Mouse (Mus musculus) left cerebral cortex, adult 2 months (tissue): Measurements from ENCODE around the gene Plac1. TPM values are rescaled to one million over a fixed set of nuclear protein-coding genes. Genes with fewer than 3 reads are reported as not detected.

Experiments used
- DNase-seq, 2 experiments: peaks; one replicate each; pipeline ENCODE4 v3.0.0; 2021 to 2022; ENCODE audit warnings: low spot score in 2 of 2, mixed read lengths in 1 of 2; ENCODE audit errors: extremely low spot score in 1 of 2
- H3K27ac ChIP-seq: fragments of 200-600 bp; 2 replicates; pipeline ENCODE4 v1.8.1; 2022
- H3K4me3 ChIP-seq: fragments of 200-600 bp; 2 replicates; pipeline ENCODE4 v1.8.1; 2022
- CTCF ChIP-seq: fragments of 200-600 bp; IDR thresholded peaks from 2 replicates; pipeline ENCODE4 v1.8.1; 2022; ENCODE audit warnings: antibody characterized with exemption, mild to moderate bottlenecking, moderate library complexity
- intact Hi-C: fragments of 180-260 bp; cut with DNase I; formaldehyde crosslinking; loops from one replicate; pipeline ENCODE4 v1.15.1; 2025
- total RNA-seq, 2 experiments: library from RNA; stranded (reverse); gene quantifications; 2 replicates each; pipeline ENCODE4 v1.2.3; 2021

Gene Plac1
- total RNA-seq, 2 experiments from 2014 or later = not detected

- DNase-seq = no peak
- no peak overlapping the region for H3K27ac ChIP-seq
- no peak for TF ChIP-seq CTCF
- intact Hi-C loops = loop anchor here (10.0 kb wide), 1 partner anchor 177 kb away; no protein-coding TSS in a partner anchor
- H3K4me3 ChIP-seq = peak overlapping the region; percentile 19; the same call in 1 of the 2 replicates
Observed at GRCm38 (mm10) chrX:53231965-53232364, 7.9 kb downstream of the Plac1 start.

GRCm38 (mm10) chrX:53224353-53224944 is 15.5 kb downstream of the Plac1 start:
- intact Hi-C loops = no loop called here
- Histone ChIP-seq H3K4me3 (no peak overlapping the region), H3K27ac (no peak overlapping the region)
- no peak for TF ChIP-seq CTCF
- no peak for DNase-seq

- DNase-seq = no peak
- intact Hi-C loops = no loop called here
- H3K27ac ChIP-seq = no peak overlapping the region
- no peak for TF ChIP-seq CTCF
- H3K4me3 ChIP-seq = no peak overlapping the region
Observed at GRCm38 (mm10) chrX:53220855-53221254, 19.1 kb downstream of the Plac1 start.

GRCm38 (mm10) chrX:53214557-53215229 is 25.2 kb downstream of the Plac1 start:
- H3K4me3 ChIP-seq = no peak overlapping the region
- intact Hi-C loops = no loop called here
- no peak for DNase-seq
- H3K27ac ChIP-seq = no peak overlapping the region
- no peak for TF ChIP-seq CTCF

- Histone ChIP-seq H3K4me3 (no peak overlapping the region), H3K27ac (no peak overlapping the region)
- DNase-seq = no peak
- intact Hi-C loops = no loop called here
- TF ChIP-seq CTCF = no peak
Observed at GRCm38 (mm10) chrX:53213838-53214237, 26.1 kb downstream of the Plac1 start.

GRCm38 (mm10) chrX:53212485-53212884 is 27.4 kb downstream of the Plac1 start:
- no peak overlapping the region for H3K4me3 ChIP-seq
- TF ChIP-seq CTCF = no peak
- intact Hi-C loops = no loop called here
- no peak for DNase-seq
- no peak overlapping the region for H3K27ac ChIP-seq

GRCm38 (mm10) chrX:53211756-53212483 is 28.0 kb downstream of the Plac1 start:
- Histone ChIP-seq H3K27ac (no peak overlapping the region), H3K4me3 (no peak overlapping the region)
- TF ChIP-seq CTCF = no peak
- peak in 1 of 2 experiments; percentile 13 for DNase-seq
- intact Hi-C loops = no loop called here

- TF ChIP-seq CTCF = no peak
- intact Hi-C loops = no loop called here
Observed at GRCm38 (mm10) chrX:53209431-53209830, 30.5 kb downstream of the Plac1 start.

GRCm38 (mm10) chrX:53204690-53205311 is 35.1 kb downstream of the Plac1 start:
- intact Hi-C loops = no loop called here
- DNase-seq = no peak
- H3K27ac ChIP-seq = no peak overlapping the region
- no peak overlapping the region for H3K4me3 ChIP-seq
- TF ChIP-seq CTCF = no peak

More at GRCm38 (mm10) chrX:53209431-53209830, 30.5 kb downstream of the Plac1 start:
- no peak for DNase-seq
- H3K27ac ChIP-seq = no peak overlapping the region
- H3K4me3 ChIP-seq = no peak overlapping the region

- DNase-seq = no peak
- intact Hi-C loops = no loop called here
- H3K27ac ChIP-seq = no peak overlapping the region
- TF ChIP-seq CTCF = no peak
- no peak overlapping the region for H3K4me3 ChIP-seq
Observed at GRCm38 (mm10) chrX:53201616-53202015, 38.3 kb downstream of the Plac1 start.

- H3K27ac ChIP-seq = no peak overlapping the region
- H3K4me3 ChIP-seq = no peak overlapping the region
- intact Hi-C loops = no loop called here
- no peak for TF ChIP-seq CTCF
- DNase-seq = no peak
Observed at GRCm38 (mm10) chrX:53197681-53198080, 42.2 kb downstream of the Plac1 start.

GRCm38 (mm10) chrX:53196392-53196791 is 43.5 kb downstream of the Plac1 start:
- intact Hi-C loops = no loop called here
- no peak overlapping the region for H3K27ac ChIP-seq
- H3K4me3 ChIP-seq = no peak overlapping the region
- no peak for DNase-seq
- TF ChIP-seq CTCF = no peak
